Mouse (Mus musculus): ENCODE results near the gene Wdfy3. TPM values are rescaled to one million over a fixed set of nuclear protein-coding genes. Genes with fewer than 3 reads are reported as not detected.
"Not testable (repeated sequence)": the region's sequence is repeated elsewhere in the genome, so short reads cannot be mapped to it uniquely, and the experiment has no call there.

Wdfy3 gene
- polyA plus RNA-seq, 1 experiment from 2014 or later = 9.7 TPM

DNA sequence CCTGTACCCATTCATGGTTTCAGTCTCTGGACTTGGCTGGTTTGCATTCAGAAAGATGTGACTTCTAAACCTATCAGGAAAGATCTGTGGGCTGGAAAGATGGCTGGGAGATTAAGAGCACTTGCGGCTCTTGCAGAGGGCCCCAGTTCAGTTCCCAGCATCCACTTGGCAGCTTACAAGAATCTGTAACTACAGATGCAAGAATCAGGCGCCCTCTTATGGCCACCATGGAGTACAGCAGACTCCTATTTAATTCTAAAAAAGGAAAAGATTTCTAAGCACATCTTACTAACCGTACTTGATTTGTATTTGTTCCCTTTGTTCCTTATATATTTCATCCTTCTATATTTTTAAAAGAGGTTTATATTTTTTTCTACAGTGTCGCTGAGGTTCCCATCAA, 137.7 kb downstream of the Wdfy3 start:
- no peak for ATAC-seq
- Histone ChIP-seq H3K9me3 (no peaks in the 10 kb centered on the region), H3K27me3 (replicated peaks) (no peaks in the 10 kb centered on the region), H3K4me3 (replicated peaks) (no peak overlapping the region), H3K9ac (no peak overlapping the region), H3K36me3 (peaks cover 14% of the 10 kb centered on the region; the same call in 1 of the 2 replicates), H3K4me2 (replicated peaks) (no peak overlapping the region), H3K27ac (no peak overlapping the region), H3K4me1 (replicated peaks) (no peaks in the 10 kb centered on the region; the same call in 1 of the 2 replicates)
- 70% methylated on average over 4 of the region's 4 CpGs for WGBS

DNA sequence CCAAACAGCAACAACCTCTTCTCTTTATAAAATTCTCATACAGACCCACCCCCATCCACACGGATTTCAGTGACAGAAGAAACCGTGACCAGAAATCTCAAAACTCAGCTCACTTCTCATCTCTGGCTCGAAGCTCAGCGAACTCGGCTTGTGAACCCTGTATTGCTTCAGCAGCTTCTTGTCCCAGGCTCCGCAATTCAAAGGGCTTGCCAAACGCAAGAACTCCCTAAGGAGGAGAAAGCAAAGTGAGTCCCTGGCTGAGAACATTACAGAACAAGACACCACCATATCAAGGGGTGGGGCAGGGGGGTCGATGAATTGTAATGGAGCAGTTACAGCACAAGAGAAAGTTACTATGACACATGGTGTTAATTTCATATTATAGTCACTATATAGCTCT, 143.4 kb downstream of the Wdfy3 start:
- Histone ChIP-seq H3K27me3 (replicated peaks) (no peaks in the 10 kb centered on the region), H3K9me3 (no peaks in the 10 kb centered on the region), H3K4me2 (replicated peaks) (no peak overlapping the region), H3K4me1 (replicated peaks) (no peaks in the 10 kb centered on the region), H3K27ac (no peak overlapping the region), H3K9ac (no peak overlapping the region), H3K36me3 (peaks cover 23% of the 10 kb centered on the region; the same call in 1 of the 2 replicates), H3K4me3 (replicated peaks) (no peak overlapping the region)
- 94% methylated on average over 8 of the region's 8 CpGs for WGBS
- no peak for ATAC-seq

DNA sequence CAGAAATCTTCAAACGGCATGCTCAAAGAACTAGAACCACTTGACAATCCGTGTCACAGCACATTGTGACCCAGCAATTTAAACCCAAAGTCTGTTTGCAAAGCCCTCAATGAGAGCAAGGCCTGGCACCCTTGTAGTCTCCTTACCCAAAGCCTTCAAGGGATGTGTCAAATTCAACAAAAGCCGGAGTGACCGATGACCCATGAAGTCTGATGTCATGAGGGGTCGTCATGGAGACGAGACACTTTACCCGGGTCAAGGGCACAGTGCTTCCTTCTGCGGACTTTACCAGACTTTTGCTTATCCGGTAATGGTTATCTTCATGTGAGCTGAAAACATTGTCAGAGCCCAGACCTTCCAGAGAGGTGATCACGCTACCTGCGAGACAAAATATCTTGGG, 146.0 kb downstream of the Wdfy3 start:
- WGBS = 79% methylated on average over 11 of the region's 11 CpGs
- no peak overlapping the region for H3K27ac ChIP-seq
- H3K27me3 ChIP-seq (replicated peaks) = no peaks in the 10 kb centered on the region
- peaks cover 29% of the 10 kb centered on the region; the same call in 1 of the 2 replicates for H3K36me3 ChIP-seq
- H3K4me2 ChIP-seq (replicated peaks) = no peak overlapping the region
- H3K4me1 ChIP-seq (replicated peaks) = no peaks in the 10 kb centered on the region
- no peak overlapping the region for H3K4me3 ChIP-seq (replicated peaks)
- H3K9ac ChIP-seq = no peak overlapping the region
- ATAC-seq = no peak
- no peaks in the 10 kb centered on the region for H3K9me3 ChIP-seq

DNA sequence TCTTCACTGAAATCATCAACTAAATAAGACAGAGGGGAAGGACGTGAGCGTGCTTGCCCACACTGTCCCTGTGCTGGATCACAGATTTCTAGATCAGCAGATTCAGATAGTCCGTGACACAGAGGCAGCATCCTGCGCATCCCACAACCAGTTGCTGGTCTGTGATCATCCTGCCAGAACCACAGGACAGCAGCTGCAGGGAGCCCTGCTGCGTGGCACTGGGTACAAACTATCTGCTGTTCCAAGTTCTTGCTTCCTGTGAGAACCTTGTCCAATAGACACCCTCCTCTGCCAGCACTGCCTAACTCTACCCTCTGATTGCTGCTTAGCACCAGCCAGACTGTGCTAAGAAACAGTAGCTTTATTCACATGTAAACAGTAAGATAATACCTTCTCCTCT, 150.2 kb downstream of the Wdfy3 start:
- Histone ChIP-seq H3K4me2 (replicated peaks) (no peak overlapping the region), H3K4me1 (replicated peaks) (no peaks in the 10 kb centered on the region), H3K27ac (no peak overlapping the region), H3K36me3 (peaks cover 42% of the 10 kb centered on the region), H3K9ac (no peak overlapping the region), H3K4me3 (replicated peaks) (no peak overlapping the region), H3K27me3 (replicated peaks) (no peaks in the 10 kb centered on the region), H3K9me3 (no peaks in the 10 kb centered on the region)
- no peak for ATAC-seq
- 94% methylated on average over 5 of the region's 5 CpGs for WGBS

DNA sequence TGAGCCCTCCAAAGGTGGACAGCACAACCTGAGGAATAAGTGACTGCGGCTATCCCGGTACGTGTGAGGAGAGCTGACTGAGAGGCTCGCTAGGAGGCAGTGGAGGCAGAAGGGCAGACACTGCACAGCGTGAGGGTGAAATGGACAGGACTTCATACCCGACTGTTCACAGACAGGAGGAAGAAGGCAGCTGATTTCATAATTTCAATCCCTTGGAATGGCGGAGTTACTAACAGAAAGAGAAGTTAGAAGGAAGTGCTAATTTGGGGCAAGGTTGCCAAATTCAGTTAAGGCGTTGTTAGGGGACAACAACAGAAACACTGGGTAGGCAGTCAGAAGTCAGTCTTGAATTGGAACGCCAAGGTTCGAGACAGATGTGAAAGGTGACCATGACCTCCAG, 160.3 kb downstream of the Wdfy3 start:
- no peak overlapping the region for H3K9ac ChIP-seq
- no peaks in the 10 kb centered on the region for H3K27me3 ChIP-seq (replicated peaks)
- no peak overlapping the region for H3K27ac ChIP-seq
- no peaks in the 10 kb centered on the region for H3K9me3 ChIP-seq
- no peak for ATAC-seq
- no peaks in the 10 kb centered on the region for H3K4me1 ChIP-seq (replicated peaks)
- WGBS = 93% methylated on average over 10 of the region's 10 CpGs
- H3K4me3 ChIP-seq (replicated peaks) = no peak overlapping the region
- no peak overlapping the region for H3K4me2 ChIP-seq (replicated peaks)
- H3K36me3 ChIP-seq = peaks cover 35% of the 10 kb centered on the region

DNA sequence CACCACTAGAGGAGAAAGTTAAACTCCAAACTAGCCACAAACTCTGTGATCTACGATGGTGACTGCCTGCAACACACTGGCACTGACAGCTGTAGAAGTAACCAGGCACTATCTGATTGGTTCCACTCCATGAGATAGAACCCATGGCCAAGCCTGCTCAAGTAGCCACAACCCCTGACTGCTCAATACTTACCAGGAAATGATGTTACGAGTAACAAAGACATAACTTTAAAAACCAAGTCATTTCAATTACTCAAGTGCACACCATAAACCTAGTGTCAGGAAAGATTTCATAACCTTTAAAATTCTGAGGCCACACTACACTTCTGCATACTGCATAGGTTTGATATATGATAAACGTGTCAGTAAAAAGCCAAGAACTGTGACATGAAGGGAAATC, 164.1 kb downstream of the Wdfy3 start:
- no peak for ATAC-seq
- peaks cover 22% of the 10 kb centered on the region for H3K36me3 ChIP-seq

DNA sequence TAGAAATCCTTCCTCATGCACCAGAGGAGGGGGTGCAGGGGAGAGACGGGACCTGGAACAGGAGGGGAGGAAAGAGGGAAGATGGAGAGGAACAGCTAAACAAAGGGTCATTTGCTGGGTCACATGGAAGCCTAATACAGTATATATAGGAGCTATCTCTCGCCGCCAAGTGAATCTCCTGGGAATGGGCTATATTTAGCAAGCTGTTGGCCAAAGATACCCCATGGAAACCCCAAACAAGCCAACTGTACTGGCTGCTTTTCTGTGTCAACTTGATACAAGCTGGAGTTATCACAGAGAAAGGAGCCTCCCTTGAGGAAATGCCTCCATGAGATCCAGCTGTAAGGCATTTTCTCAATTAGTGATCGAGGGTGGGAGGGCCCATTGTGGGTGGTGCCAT, 164.9 kb downstream of the Wdfy3 start:
- not testable (repeated sequence) for H3K27ac ChIP-seq; ATAC-seq; H3K9ac ChIP-seq; H3K4me2 ChIP-seq (replicated peaks); H3K9me3 ChIP-seq; H3K4me3 ChIP-seq (replicated peaks); H3K4me1 ChIP-seq (replicated peaks); H3K27me3 ChIP-seq (replicated peaks)
- 87% methylated on average over 4 of the region's 4 CpGs for WGBS
- peaks cover 24% of the 10 kb centered on the region for H3K36me3 ChIP-seq

More for the DNA sequence above, 164.1 kb downstream of the Wdfy3 start:
- Histone ChIP-seq H3K27me3 (replicated peaks) (no peaks in the 10 kb centered on the region), H3K4me1 (replicated peaks) (no peaks in the 10 kb centered on the region), H3K4me2 (replicated peaks) (no peak overlapping the region), H3K9ac (no peak overlapping the region), H3K9me3 (no peaks in the 10 kb centered on the region), H3K27ac (no peak overlapping the region), H3K4me3 (replicated peaks) (no peak overlapping the region)
- WGBS = 95% methylated on average over 3 of the region's 3 CpGs

DNA sequence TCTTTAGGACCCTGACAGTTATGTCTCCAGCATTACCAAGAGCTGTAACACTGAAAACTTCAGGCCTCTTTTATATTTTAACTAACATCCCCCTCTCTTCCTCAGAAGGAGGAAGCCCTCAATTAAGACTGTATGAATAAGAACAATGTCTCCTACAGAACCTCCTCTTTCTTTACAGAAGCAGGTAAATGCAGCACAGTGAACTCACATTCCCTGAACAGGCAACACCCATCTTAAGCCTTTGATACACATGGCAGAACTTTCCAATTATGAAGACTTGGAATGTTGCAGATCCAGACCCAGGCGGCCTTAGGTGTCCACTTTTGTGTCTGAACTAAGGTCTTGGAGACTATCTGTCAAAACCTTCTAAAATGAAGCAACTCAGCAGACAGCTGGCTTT, 167.0 kb downstream of the Wdfy3 start:
- no peak overlapping the region for H3K4me3 ChIP-seq (replicated peaks)
- H3K27me3 ChIP-seq (replicated peaks) = no peaks in the 10 kb centered on the region
- H3K9me3 ChIP-seq = no peaks in the 10 kb centered on the region
- ATAC-seq = no peak
- no peaks in the 10 kb centered on the region for H3K4me1 ChIP-seq (replicated peaks)
- H3K27ac ChIP-seq = no peak overlapping the region
- 89% methylated on average over 1 of the region's 1 CpGs for whole genome bisulfite sequencing
- peaks cover 23% of the 10 kb centered on the region for H3K36me3 ChIP-seq
- no peak overlapping the region for H3K4me2 ChIP-seq (replicated peaks)
- H3K9ac ChIP-seq = no peak overlapping the region

DNA sequence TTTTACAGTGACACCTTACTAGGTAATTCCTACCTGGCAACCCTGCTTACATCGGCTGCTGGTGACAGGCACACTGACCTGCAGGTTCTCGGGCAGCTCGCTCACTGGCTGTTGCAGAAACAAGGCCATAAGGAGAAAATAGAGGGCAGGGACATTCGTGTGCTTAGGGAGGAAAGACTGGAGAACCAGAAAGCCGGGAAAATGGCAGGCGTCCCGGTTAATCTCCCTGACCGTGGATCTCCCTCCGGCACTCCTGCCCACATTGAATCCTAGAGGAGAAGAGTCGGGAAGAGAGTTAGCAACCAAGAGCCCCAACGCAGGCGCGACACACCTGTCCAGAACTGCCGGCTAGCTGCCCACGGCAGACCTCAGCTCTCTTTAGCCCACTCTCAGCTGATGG, 169.7 kb downstream of the Wdfy3 start:
- no peaks in the 10 kb centered on the region for H3K9me3 ChIP-seq
- no peak for ATAC-seq
- H3K4me2 ChIP-seq (replicated peaks) = no peak overlapping the region
- WGBS = 92% methylated on average over 15 of the region's 15 CpGs
- H3K27me3 ChIP-seq (replicated peaks) = no peaks in the 10 kb centered on the region
- no peak overlapping the region for H3K27ac ChIP-seq
- H3K4me3 ChIP-seq (replicated peaks) = no peak overlapping the region
- peaks cover 27% of the 10 kb centered on the region for H3K36me3 ChIP-seq
- no peak overlapping the region for H3K9ac ChIP-seq
- H3K4me1 ChIP-seq (replicated peaks) = no peaks in the 10 kb centered on the region

DNA sequence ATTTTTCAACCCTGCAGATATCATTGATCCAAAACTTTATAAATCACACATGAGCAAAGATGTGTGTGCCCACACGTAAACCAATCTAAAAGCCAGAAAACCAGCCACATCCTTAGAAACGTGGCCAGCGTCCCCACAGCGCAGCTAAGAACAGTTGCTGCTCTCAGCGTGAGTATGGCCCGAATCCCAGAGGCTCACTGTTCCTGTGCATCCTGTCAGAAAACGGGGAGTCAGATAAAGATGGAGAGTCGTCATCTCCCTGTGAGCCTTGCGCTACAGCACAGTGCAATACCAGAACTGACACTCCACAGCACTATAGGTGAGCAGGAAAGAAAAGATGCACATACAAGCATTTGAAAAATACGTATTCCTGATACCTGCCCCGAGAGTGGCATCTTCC, 172.9 kb downstream of the Wdfy3 start:
- peaks cover 33% of the 10 kb centered on the region for H3K36me3 ChIP-seq
- H3K9ac ChIP-seq = no peak overlapping the region
- no peaks in the 10 kb centered on the region for H3K9me3 ChIP-seq
- H3K4me2 ChIP-seq (replicated peaks) = no peak overlapping the region
- no peak for ATAC-seq
- H3K4me3 ChIP-seq (replicated peaks) = no peak overlapping the region
- H3K27ac ChIP-seq = no peak overlapping the region
- no peaks in the 10 kb centered on the region for H3K4me1 ChIP-seq (replicated peaks)
- no peaks in the 10 kb centered on the region for H3K27me3 ChIP-seq (replicated peaks)
- 95% methylated on average over 11 of the region's 11 CpGs for WGBS

DNA sequence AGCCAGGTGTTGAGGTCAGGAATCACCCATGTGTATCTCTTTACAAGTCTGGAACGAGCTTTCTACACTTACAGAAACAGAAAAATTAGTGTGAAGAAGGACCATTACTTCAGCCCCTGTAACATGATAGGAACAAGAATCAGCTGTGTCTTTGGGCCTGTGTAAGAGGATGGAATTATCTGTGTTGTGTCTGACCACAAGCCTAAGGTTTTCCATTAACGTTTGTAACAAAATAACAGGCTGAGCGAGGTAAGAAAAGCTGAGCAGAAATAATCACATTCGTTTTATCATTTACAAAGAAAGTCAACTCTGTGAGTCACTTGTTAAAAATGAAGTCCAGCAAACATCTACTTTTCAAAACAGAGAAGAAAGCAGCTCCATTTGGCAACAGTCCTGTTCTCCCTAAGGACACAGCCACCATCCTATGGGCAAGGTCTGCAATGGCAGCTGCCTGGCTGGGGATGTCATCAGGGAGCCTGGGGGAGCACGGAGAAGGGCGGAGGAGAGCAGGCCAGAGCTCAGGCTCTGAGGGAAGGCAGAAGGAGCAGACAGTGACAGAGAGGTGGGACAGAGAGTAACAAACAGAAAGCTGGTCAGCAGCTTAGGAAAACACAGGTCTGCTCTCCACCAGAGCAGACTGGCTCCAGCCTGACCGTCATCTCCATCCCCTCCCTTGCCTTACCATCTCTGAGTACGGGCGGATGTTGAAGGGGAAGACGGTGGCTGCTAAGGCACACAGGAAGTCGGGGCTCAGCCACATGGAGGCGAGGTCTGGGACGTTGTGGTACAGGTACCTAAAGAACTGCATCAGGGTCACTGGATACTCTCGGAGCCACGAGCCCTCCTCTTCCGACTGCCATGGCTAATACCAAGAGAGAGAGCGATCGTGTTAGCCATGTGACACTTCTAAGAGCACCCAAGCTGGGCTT, 173.7 kb downstream of the Wdfy3 start:
- Histone ChIP-seq H3K4me2 (replicated peaks) (no peak overlapping the region), H3K4me3 (replicated peaks) (no peak overlapping the region), H3K36me3 (peaks cover 33% of the 10 kb centered on the region), H3K4me1 (replicated peaks) (no peaks in the 10 kb centered on the region), H3K27me3 (replicated peaks) (no peaks in the 10 kb centered on the region), H3K9me3 (no peaks in the 10 kb centered on the region), H3K9ac (no peak overlapping the region), H3K27ac (no peak overlapping the region)
- ATAC-seq = no peak
- 93% methylated on average over 18 of the region's 18 CpGs for WGBS

DNA sequence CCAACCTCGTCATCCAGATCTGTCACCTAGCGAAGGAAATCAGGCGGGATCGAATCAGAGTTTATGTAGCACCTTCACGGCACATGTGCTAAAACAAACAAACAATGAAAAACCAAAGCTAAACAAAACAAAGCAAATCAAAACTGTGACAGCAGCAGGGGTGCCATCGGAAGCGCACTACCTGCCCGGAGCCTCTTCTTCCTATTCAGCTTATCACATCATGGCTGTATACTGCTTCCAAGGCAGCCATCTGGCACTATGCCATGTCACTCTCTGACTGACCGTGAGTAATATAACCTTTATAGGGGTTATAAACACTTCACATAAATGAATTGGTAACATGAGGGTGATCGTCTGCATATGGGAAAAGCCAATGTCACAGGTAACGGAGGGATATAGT, 174.6 kb downstream of the Wdfy3 start:
- Histone ChIP-seq H3K36me3 (peaks cover 30% of the 10 kb centered on the region), H3K27ac (no peak overlapping the region), H3K9ac (no peak overlapping the region), H3K9me3 (no peaks in the 10 kb centered on the region), H3K4me2 (replicated peaks) (no peak overlapping the region), H3K4me3 (replicated peaks) (no peak overlapping the region), H3K4me1 (replicated peaks) (no peaks in the 10 kb centered on the region), H3K27me3 (replicated peaks) (no peaks in the 10 kb centered on the region)
- ATAC-seq = no peak
- WGBS = 76% methylated on average over 11 of the region's 11 CpGs
